Mouse (Mus musculus) forebrain, embryonic 16.5 days (tissue): ENCODE data around the gene D13Ertd608e. TPM values are rescaled to one million over a fixed set of nuclear protein-coding genes. Genes with fewer than 3 reads are reported as not detected.
"Not testable (repeated sequence)": the region's sequence is repeated elsewhere in the genome, so short reads cannot be mapped to it uniquely, and the experiment has no call there.

ENCODE experiments used
- ATAC-seq: fragments of 200-750 bp; cut with Nextera tagmentation; 2 replicates; pipeline ENCODE4 v1.8.0; 2017; ENCODE audit warnings: mild to moderate bottlenecking, moderate library complexity
- H3K27ac ChIP-seq: fragments of 300-500 bp; sonication (generic); 2 replicates; pipeline ENCODE4 v1.5.1; 2014; ENCODE audit warnings: low read length, control low read depth
- H3K27me3 ChIP-seq: fragments of 300-500 bp; sonication (generic); replicated peaks from 2 replicates; pipeline ENCODE4 v1.6.1; 2014; ENCODE audit warnings: low read length; ENCODE audit not compliant: control insufficient read depth, insufficient read depth
- H3K36me3 ChIP-seq: fragments of 300-500 bp; sonication (generic); 2 replicates; pipeline ENCODE4 v1.6.1; 2014; ENCODE audit not compliant: control insufficient read depth, insufficient read depth
- H3K4me1 ChIP-seq: fragments of 300-500 bp; sonication (generic); replicated peaks from 2 replicates; pipeline ENCODE4 v1.6.1; 2014; ENCODE audit warnings: low read length; ENCODE audit not compliant: control insufficient read depth, insufficient read depth
- H3K4me2 ChIP-seq: fragments of 300-500 bp; sonication (generic); 2 replicates; pipeline ENCODE4 v1.6.1; 2014; ENCODE audit warnings: mild to moderate bottlenecking, low read length, control low read depth
- H3K4me3 ChIP-seq: fragments of 300-500 bp; sonication (generic); replicated peaks from 2 replicates; pipeline ENCODE4 v1.5.1; 2014; ENCODE audit warnings: mild to moderate bottlenecking, low read length, control low read depth
- H3K9ac ChIP-seq: fragments of 300-500 bp; sonication (generic); replicated peaks from 2 replicates; pipeline ENCODE4 v1.6.1; 2014; ENCODE audit warnings: low read depth, low read length, control low read depth
- H3K9me3 ChIP-seq: fragments of 300-500 bp; sonication (generic); 2 replicates; pipeline ENCODE4 v1.6.1; 2016; ENCODE audit warnings: low read length; ENCODE audit not compliant: control insufficient read depth
- WGBS: fragments of 180-500 bp; shearing (Covaris S2); extraction: QIAGEN DNeasy Blood & Tissue Kit; methylation state at CpG from one replicate; pipeline ENCODE4 v1.1.7; 2014; 5-methylcytosine and 5-hydroxymethylcytosine counted together
- polyA plus RNA-seq: library from polyadenylated mRNA; unstranded; fragments of >200 nt; fragmentation: Nextera tagmentation; extraction: Ambion mirVana; gene quantifications from 2 replicates; pipeline ENCODE4 v1.2.1, GENCODE M21; 2015

Gene D13Ertd608e
- polyA plus RNA-seq: not detected in 2 replicates

DNA sequence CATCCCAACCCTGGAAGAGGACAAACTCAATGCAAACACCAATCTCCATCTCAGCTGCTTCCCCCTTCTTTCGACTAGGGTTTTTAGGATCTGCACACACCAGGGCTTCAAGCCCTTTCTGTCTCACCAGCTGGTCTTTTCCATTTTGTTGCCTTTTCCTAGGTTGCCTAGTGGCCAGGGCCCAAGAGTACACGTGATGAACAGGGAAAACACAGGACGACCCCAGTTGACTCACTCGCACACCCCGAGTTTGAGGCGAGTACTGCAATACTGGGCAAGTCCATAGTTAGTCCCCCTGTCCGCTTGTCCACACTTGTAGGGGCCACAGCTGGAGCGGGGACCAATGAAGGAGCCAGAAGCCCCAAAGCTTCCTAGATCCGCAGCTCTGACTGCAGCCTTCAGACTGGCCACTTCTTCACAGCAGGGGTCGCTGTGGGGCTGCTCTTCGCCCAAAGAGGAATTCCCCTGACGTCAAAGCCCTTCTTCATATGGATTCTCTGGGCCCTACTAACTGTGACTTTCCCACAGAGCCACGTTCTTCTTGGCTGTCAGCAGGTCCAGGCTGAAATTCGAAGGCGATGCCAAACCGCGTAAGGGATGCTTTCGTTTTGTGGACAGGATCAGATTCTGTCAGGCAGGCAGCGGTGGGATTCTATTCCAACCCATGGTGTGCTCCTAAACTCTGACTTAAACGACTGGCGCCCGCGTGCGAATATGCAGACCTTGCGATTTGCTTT, at the start of gene D13Ertd608e:
D13Ertd608e (plus strand) TSS at position 687 of the 737 bp plus-strand sequence.
- not testable (repeated sequence) for H3K27me3 ChIP-seq, H3K36me3 ChIP-seq, H3K9ac ChIP-seq, H3K4me1 ChIP-seq, H3K27ac ChIP-seq, H3K9me3 ChIP-seq
- Histone ChIP-seq H3K4me3 (peak within 1 kb of the TSS; percentile 19), H3K4me2 (peak within 1 kb of the TSS; percentile 36)
- peak; percentile 49 for ATAC-seq
- WGBS: 16% methylated on average over 17 of the region's 25 CpGs

DNA sequence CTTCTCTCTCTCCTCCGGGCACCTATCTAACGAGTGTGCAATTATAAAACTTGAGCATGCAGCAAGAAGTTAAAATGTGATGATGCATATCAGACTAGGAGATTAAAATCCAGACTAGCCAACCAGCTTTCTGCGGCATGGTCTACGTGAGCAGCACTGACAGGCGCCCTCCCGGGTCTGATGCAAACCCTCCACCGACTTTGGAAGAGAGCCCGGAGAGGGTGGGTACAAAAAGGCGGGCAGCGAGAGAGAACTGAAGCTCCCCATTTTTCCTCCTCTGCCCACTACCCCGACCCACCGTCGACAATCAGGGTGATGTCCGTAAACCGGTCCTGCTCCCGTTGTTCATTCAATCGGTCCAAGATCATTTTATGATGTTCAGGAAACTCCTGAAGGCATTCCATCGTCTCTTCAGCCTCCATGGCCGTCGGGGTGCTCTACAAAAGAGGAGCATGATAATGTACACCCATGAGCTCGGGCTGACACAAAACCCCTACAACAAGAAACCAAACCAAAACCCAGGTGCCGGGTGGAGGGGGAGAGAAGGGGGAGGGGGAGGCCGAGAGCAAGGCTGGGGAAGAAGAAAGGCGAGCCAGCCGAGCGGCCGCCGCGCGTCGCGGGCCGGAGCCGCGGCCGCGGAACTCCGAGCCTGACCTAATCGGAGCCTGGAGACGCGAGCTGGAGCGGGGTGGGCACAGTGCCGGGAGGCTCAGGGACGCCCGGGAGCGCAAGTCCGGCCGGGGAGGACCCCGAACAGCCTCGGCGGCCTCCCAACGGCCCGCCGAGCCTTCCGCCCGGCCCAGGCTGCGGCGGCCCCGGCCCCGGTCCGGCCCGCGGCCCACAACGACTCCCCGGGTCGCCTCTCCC, 45.7 kb upstream of the D13Ertd608e start:
- H3K9ac ChIP-seq: peak overlapping the region; percentile 98
- peak overlapping the region; percentile 97 for H3K27ac ChIP-seq
- under 1% methylated on average over 39 of the region's 66 CpGs for WGBS
- H3K36me3 ChIP-seq: peaks cover 7% of the 10 kb centered on the region
- peak overlapping the region; percentile 60 for H3K4me2 ChIP-seq
- no peaks in the 10 kb centered on the region for H3K27me3 ChIP-seq
- peaks cover 21% of the 10 kb centered on the region for H3K4me1 ChIP-seq
- peak overlapping the region; percentile 90 for H3K4me3 ChIP-seq
- peak; percentile 54 for ATAC-seq
- H3K9me3 ChIP-seq: no peaks in the 10 kb centered on the region

DNA sequence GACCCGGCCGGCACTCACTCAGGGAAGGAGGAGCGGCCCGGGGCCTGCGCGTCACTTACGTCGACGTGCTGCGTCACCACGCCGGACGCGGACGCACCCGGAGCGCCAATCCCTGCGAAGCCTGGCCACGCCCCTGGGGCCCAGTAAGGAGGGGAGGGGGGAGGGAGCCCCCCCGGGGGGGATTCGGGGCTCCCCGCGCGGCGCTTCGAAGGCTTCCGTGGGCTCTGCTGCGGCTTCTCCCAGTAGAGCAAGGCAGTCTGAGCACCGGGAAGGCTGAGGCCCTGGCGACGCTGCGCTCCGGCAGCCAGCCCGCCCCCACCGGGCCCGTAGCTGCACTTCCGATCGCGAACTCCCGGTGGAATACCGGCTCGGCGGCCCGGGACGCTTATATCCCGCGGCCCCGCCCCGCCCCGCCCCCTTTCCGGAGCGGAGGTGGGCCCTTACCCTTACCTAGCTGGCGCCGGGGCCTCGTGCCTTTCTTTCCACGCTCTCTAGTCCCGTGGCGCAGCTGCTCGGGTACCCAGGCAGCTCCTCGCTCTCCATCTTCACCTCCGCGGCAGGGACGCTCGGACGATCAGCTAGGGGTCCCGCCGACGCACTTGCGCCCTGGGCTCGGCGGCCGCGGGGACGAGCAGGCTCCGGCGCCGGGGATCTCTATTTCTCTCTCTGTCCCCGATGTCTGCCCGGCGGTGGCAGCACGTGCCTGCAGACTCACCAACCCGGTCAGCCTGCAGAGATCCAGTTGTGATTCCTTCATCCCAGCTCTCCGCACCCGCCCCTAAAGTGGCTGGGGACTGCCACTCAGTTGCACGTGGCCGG, 44.8 kb upstream of the D13Ertd608e start, which contains the start of gene Zfp131:
Zfp131 (minus strand) TSS at position 129 of the 819 bp plus-strand sequence.
- Histone ChIP-seq H3K27me3 (no peaks in the 10 kb centered on the region), H3K27ac (peak within 1 kb of the TSS; percentile 97), H3K4me3 (peak within 1 kb of the TSS; percentile 90), H3K9ac (peak within 1 kb of the TSS; percentile 98), H3K36me3 (peaks cover 5% of the 10 kb centered on the region), H3K9me3 (no peaks in the 10 kb centered on the region), H3K4me1 (peaks cover 21% of the 10 kb centered on the region), H3K4me2 (peak within 1 kb of the TSS; percentile 70)
- under 1% methylated on average over 59 of the region's 86 CpGs for WGBS
- ATAC-seq: peak; percentile 96

DNA sequence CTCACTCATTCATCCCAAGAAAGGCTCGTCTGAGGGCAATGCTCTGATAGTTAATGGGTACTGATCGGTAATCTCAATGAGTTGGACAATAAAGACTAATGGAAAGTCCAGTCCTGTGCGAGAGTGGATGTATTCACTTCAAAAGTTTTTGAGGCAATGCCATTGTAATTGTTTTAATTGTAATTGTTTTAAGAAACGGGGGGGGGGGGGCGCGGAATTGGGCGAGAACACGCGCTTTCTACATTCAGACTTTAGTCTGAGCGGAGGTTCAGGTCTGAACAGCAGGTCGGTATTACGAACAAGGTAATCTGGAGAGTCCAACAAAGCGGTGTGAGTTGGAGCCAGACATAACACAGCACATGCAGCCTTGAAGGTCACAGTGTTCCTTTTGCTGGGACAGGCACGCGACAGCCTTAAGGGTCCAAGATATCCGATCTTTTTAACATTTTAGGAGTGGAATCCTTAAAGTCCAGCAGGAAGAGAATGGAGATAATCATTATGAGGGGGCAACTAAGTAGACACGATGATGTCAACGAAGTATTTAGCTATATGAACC, 44.1 kb upstream of the D13Ertd608e start:
- Histone ChIP-seq H3K27ac (peak overlapping the region; percentile 97), H3K9ac (peak overlapping the region; percentile 89), H3K4me1 (peaks cover 20% of the 10 kb centered on the region), H3K4me3 (peak overlapping the region; percentile 90), H3K27me3 (no peaks in the 10 kb centered on the region), H3K9me3 (no peaks in the 10 kb centered on the region), H3K36me3 (peaks cover 3% of the 10 kb centered on the region), H3K4me2 (peak overlapping the region; percentile 70)
- 3% methylated on average over 18 of the region's 18 CpGs for WGBS
- no peak for ATAC-seq

DNA sequence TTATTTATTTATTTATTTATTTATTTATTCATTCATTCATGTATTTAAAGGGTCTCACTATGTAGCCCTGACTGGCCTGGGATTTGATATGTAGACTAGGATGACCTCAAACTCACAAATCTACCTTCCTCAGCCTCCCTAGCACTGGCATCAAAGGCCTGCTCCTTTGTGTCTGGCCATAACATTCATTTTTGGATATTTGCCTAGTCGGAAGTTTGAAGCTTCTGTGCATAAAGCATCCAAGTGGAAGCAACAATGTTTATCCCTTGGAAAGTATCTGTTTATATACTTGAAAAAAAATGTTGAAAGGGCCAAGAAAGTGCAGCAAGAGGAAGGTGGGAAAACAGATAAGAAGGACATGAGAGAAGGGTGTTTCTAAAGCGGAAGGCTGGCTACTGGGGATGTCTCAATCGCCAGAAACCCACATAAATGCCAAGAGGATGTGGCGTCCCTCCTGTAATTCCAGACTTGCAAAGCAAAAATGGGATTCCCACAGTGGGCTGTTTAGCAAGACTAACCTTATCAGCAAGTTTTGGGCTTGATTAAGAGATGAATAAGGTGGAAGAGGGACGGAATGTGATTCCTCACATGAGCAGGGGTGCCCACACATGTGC, 42.9 kb upstream of the D13Ertd608e start:
- WGBS: 79% methylated on average over 5 of the region's 5 CpGs
- no peak for ATAC-seq
- Histone ChIP-seq H3K27me3 (no peaks in the 10 kb centered on the region), H3K27ac (no peak overlapping the region), H3K9ac (no peak overlapping the region), H3K36me3 (peaks cover 3% of the 10 kb centered on the region), H3K9me3 (no peaks in the 10 kb centered on the region), H3K4me2 (no peak overlapping the region), H3K4me1 (peaks cover 17% of the 10 kb centered on the region), H3K4me3 (no peak overlapping the region)

- Histone ChIP-seq H3K36me3 (no peaks in the 10 kb centered on the region), H3K27ac (no peak overlapping the region), H3K9ac (no peak overlapping the region), H3K4me1 (no peaks in the 10 kb centered on the region), H3K4me3 (no peak overlapping the region), H3K27me3 (no peaks in the 10 kb centered on the region), H3K4me2 (no peak overlapping the region), H3K9me3 (no peaks in the 10 kb centered on the region)
- no peak for ATAC-seq
- 62% methylated on average over 4 of the region's 4 CpGs for WGBS
Observed at GRCm38 (mm10) chr13:119797656-119798055, 38.1 kb upstream of the D13Ertd608e start.

- H3K4me1 ChIP-seq: no peaks in the 10 kb centered on the region
- no peak overlapping the region for H3K4me2 ChIP-seq
- H3K9ac ChIP-seq: no peak overlapping the region
- H3K4me3 ChIP-seq: no peak overlapping the region
- H3K27me3 ChIP-seq: no peaks in the 10 kb centered on the region
- 64% methylated on average over 2 of the region's 2 CpGs for WGBS
- no peaks in the 10 kb centered on the region for H3K9me3 ChIP-seq
- ATAC-seq: no peak
- H3K27ac ChIP-seq: no peak overlapping the region
- no peaks in the 10 kb centered on the region for H3K36me3 ChIP-seq
Observed at GRCm38 (mm10) chr13:119808937-119809336, 26.9 kb upstream of the D13Ertd608e start.

GRCm38 (mm10) chr13:119810031-119810430, 25.8 kb upstream of the D13Ertd608e start:
- Histone ChIP-seq H3K27me3 (no peaks in the 10 kb centered on the region), H3K9ac (no peak overlapping the region), H3K4me1 (no peaks in the 10 kb centered on the region), H3K4me3 (no peak overlapping the region), H3K9me3 (no peaks in the 10 kb centered on the region), H3K27ac (no peak overlapping the region), H3K4me2 (no peak overlapping the region), H3K36me3 (no peaks in the 10 kb centered on the region)
- ATAC-seq: no peak
- WGBS: 83% methylated on average over 9 of the region's 9 CpGs
